Mouse (Mus musculus): ENCODE measurements around the gene Gm10320. TPM values are rescaled to one million over a fixed set of nuclear protein-coding genes. Genes with fewer than 3 reads are reported as not detected.

The Gm10320 gene
- polyA plus RNA-seq, 2 experiments, result 1.6 to 2.3 TPM

- no peak for TF ChIP-seq POLR2A (IDR thresholded peaks at IDR 0.05; ENCODE audit: borderline replicate concordance, extremely low read depth, insufficient read depth, insufficient read length)
- H3K27me3 ChIP-seq (ENCODE audit: control insufficient read depth, insufficient read depth, low read length), result no peaks in the 10 kb centered on the region; the same call in 1 of the 2 replicates
- no peaks in the 10 kb centered on the region for H3K36me3 ChIP-seq (ENCODE audit: control insufficient read depth, insufficient read depth, low read length)
- WGBS, result 63% methylated on average over 4 of the region's 4 CpGs
- no peak overlapping the region for H3K9ac ChIP-seq (ENCODE audit: low read depth, low read length, severe bottlenecking)
- H3K4me1 ChIP-seq (ENCODE audit: control insufficient read depth, insufficient read depth, low read length), result peaks cover 8% of the 10 kb centered on the region
- H3K9me3 ChIP-seq (ENCODE audit: control insufficient read depth, low read length), result no peaks in the 10 kb centered on the region
- 0 out of 2 replicates have a peak overlapping the region, but pooled peaks have one; percentile 10 for H3K27ac ChIP-seq (replicated peaks; ENCODE audit: low read depth, low read length)
- ATAC-seq (ENCODE audit: low FRiP score, low read depth), result no peak
- no peak overlapping the region for H3K4me2 ChIP-seq (replicated peaks; ENCODE audit: low read depth, low read length, severe bottlenecking)
- DNase-seq (ENCODE audit: low spot score), result no peak
- H3K4me3 ChIP-seq (replicated peaks; ENCODE audit: low read length), result no peak overlapping the region
Measured at GRCm38 (mm10) chr13:98476839-98477495, 14.8 kb downstream of the Gm10320 start.

- TF ChIP-seq POLR2A (IDR thresholded peaks at IDR 0.05; ENCODE audit: borderline replicate concordance, extremely low read depth, insufficient read depth, insufficient read length), result no peak
- DNase-seq (ENCODE audit: low spot score), result no peak
Measured at GRCm38 (mm10) chr13:98476175-98476838, 15.5 kb downstream of the Gm10320 start.

GRCm38 (mm10) chr13:98475681-98476080 lies 16.1 kb downstream of the Gm10320 start:
- TF ChIP-seq POLR2A (IDR thresholded peaks at IDR 0.05; ENCODE audit: borderline replicate concordance, extremely low read depth, insufficient read depth, insufficient read length), result no peak
- no peaks in the 10 kb centered on the region; the same call in 1 of the 2 replicates for H3K27me3 ChIP-seq (ENCODE audit: control insufficient read depth, insufficient read depth, low read length)
- 43% methylated on average over 8 of the region's 8 CpGs for WGBS
- DNase-seq (ENCODE audit: low spot score) (no peak), ATAC-seq (ENCODE audit: low FRiP score, low read depth) (no peak)
- H3K36me3 ChIP-seq (ENCODE audit: control insufficient read depth, insufficient read depth, low read length), result no peaks in the 10 kb centered on the region
- no peaks in the 10 kb centered on the region for H3K9me3 ChIP-seq (ENCODE audit: control insufficient read depth, low read length)
- H3K4me1 ChIP-seq (ENCODE audit: control insufficient read depth, insufficient read depth, low read length), result peaks cover 8% of the 10 kb centered on the region
- no peak overlapping the region for H3K4me3 ChIP-seq (replicated peaks; ENCODE audit: low read length)
- no peak overlapping the region for H3K27ac ChIP-seq (replicated peaks; ENCODE audit: low read depth, low read length)
- H3K9ac ChIP-seq (ENCODE audit: low read depth, low read length, severe bottlenecking), result no peak overlapping the region
- no peak overlapping the region for H3K4me2 ChIP-seq (replicated peaks; ENCODE audit: low read depth, low read length, severe bottlenecking)

More at GRCm38 (mm10) chr13:98476175-98476838, 15.5 kb downstream of the Gm10320 start:
- no peak overlapping the region for H3K9ac ChIP-seq (ENCODE audit: low read depth, low read length, severe bottlenecking)
- H3K27me3 ChIP-seq (ENCODE audit: control insufficient read depth, insufficient read depth, low read length), result no peaks in the 10 kb centered on the region; the same call in 1 of the 2 replicates
- peaks cover 8% of the 10 kb centered on the region for H3K4me1 ChIP-seq (ENCODE audit: control insufficient read depth, insufficient read depth, low read length)
- no peaks in the 10 kb centered on the region for H3K36me3 ChIP-seq (ENCODE audit: control insufficient read depth, insufficient read depth, low read length)
- H3K4me2 ChIP-seq (replicated peaks; ENCODE audit: low read depth, low read length, severe bottlenecking), result no peak overlapping the region
- H3K27ac ChIP-seq (replicated peaks; ENCODE audit: low read depth, low read length), result no peak overlapping the region
- H3K9me3 ChIP-seq (ENCODE audit: control insufficient read depth, low read length), result no peaks in the 10 kb centered on the region
- WGBS, result 34% methylated on average over 13 of the region's 14 CpGs
- no peak for ATAC-seq (ENCODE audit: low FRiP score, low read depth)
- no peak overlapping the region for H3K4me3 ChIP-seq (replicated peaks; ENCODE audit: low read length)

- DNase-seq (ENCODE audit: low spot score) (no peak), ATAC-seq (ENCODE audit: low FRiP score, low read depth) (no peak)
- H3K4me1 ChIP-seq (ENCODE audit: control insufficient read depth, insufficient read depth, low read length), result peaks cover 8% of the 10 kb centered on the region
- WGBS, result 76% methylated on average over 4 of the region's 4 CpGs
- no peaks in the 10 kb centered on the region for H3K9me3 ChIP-seq (ENCODE audit: control insufficient read depth, low read length)
- no peaks in the 10 kb centered on the region; the same call in 1 of the 2 replicates for H3K27me3 ChIP-seq (ENCODE audit: control insufficient read depth, insufficient read depth, low read length)
- no peak overlapping the region for H3K27ac ChIP-seq (replicated peaks; ENCODE audit: low read depth, low read length)
- TF ChIP-seq POLR2A (IDR thresholded peaks at IDR 0.05; ENCODE audit: borderline replicate concordance, extremely low read depth, insufficient read depth, insufficient read length), result no peak
- no peak overlapping the region for H3K4me2 ChIP-seq (replicated peaks; ENCODE audit: low read depth, low read length, severe bottlenecking)
- no peaks in the 10 kb centered on the region for H3K36me3 ChIP-seq (ENCODE audit: control insufficient read depth, insufficient read depth, low read length)
- no peak overlapping the region for H3K4me3 ChIP-seq (replicated peaks; ENCODE audit: low read length)
- H3K9ac ChIP-seq (ENCODE audit: low read depth, low read length, severe bottlenecking), result no peak overlapping the region
Measured at GRCm38 (mm10) chr13:98473034-98473433, 18.8 kb downstream of the Gm10320 start.

GRCm38 (mm10) chr13:98471756-98472155 lies 20.0 kb downstream of the Gm10320 start:
- TF ChIP-seq POLR2A (IDR thresholded peaks at IDR 0.05; ENCODE audit: borderline replicate concordance, extremely low read depth, insufficient read depth, insufficient read length), result no peak
- H3K4me1 ChIP-seq (ENCODE audit: control insufficient read depth, insufficient read depth, low read length), result peaks cover 8% of the 10 kb centered on the region
- H3K9ac ChIP-seq (ENCODE audit: low read depth, low read length, severe bottlenecking), result no peak overlapping the region
- H3K4me2 ChIP-seq (replicated peaks; ENCODE audit: low read depth, low read length, severe bottlenecking), result no peak overlapping the region
- no peak overlapping the region for H3K27ac ChIP-seq (replicated peaks; ENCODE audit: low read depth, low read length)
- H3K36me3 ChIP-seq (ENCODE audit: control insufficient read depth, insufficient read depth, low read length), result no peaks in the 10 kb centered on the region
- H3K4me3 ChIP-seq (replicated peaks; ENCODE audit: low read length), result no peak overlapping the region
- H3K27me3 ChIP-seq (ENCODE audit: control insufficient read depth, insufficient read depth, low read length), result no peaks in the 10 kb centered on the region; the same call in 1 of the 2 replicates
- WGBS, result 51% methylated on average over 6 of the region's 6 CpGs
- ATAC-seq (ENCODE audit: low FRiP score, low read depth) (no peak), DNase-seq (ENCODE audit: low spot score) (no peak)
- no peaks in the 10 kb centered on the region for H3K9me3 ChIP-seq (ENCODE audit: control insufficient read depth, low read length)

All from limb, embryonic 14.5 days (tissue).